Mouse (Mus musculus): ENCODE data around the gene Sept9. TPM values are rescaled to one million over a fixed set of nuclear protein-coding genes. Genes with fewer than 3 reads are reported as not detected.

Gene Sept9
- polyA plus RNA-seq, 1 experiment = 45.3 TPM

- Histone ChIP-seq H3K4me3 (ENCODE audit: extremely low read depth, insufficient read depth, insufficient read length) (no peak overlapping the region), H3K4me1 (ENCODE audit: control insufficient read depth, insufficient read depth, insufficient read length) (peaks cover 74% of the 10 kb centered on the region), H3K36me3 (ENCODE audit: control insufficient read depth, insufficient read depth, low read length) (no peaks in the 10 kb centered on the region), H3K27me3 (ENCODE audit: control insufficient read depth, insufficient read depth, low read length) (no peaks in the 10 kb centered on the region), H3K27ac (ENCODE audit: insufficient read depth, low read length) (peak overlapping the region; percentile 91)
- no peak for DNase-seq (ENCODE audit: low read depth in 1 of 2, low spot score in 2 of 2)
- WGBS = 44% methylated on average over 5 of the region's 5 CpGs
- TF ChIP-seq CTCF (IDR thresholded peaks at IDR 0.05; ENCODE audit: extremely low read depth, insufficient read depth, insufficient read length, insufficient replicate concordance) = no peak
- no peak for TF ChIP-seq POLR2A (IDR thresholded peaks at IDR 0.05; ENCODE audit: low read depth, low read length)
Observed at GRCm38 (mm10) chr11:117325131-117325467, 125.6 kb downstream of the Sept9 start.

GRCm38 (mm10) chr11:117325468-117326139 is 126.1 kb downstream of the Sept9 start:
- Histone ChIP-seq H3K27ac (ENCODE audit: insufficient read depth, low read length) (peak overlapping the region; percentile 93), H3K36me3 (ENCODE audit: control insufficient read depth, insufficient read depth, low read length) (no peaks in the 10 kb centered on the region), H3K27me3 (ENCODE audit: control insufficient read depth, insufficient read depth, low read length) (no peaks in the 10 kb centered on the region), H3K4me3 (ENCODE audit: extremely low read depth, insufficient read depth, insufficient read length) (peak overlapping the region; percentile 31; the same call in 1 of the 2 replicates), H3K4me1 (ENCODE audit: control insufficient read depth, insufficient read depth, insufficient read length) (peaks cover 74% of the 10 kb centered on the region)
- DNase-seq (ENCODE audit: low read depth in 1 of 2, low spot score in 2 of 2) = peak; percentile 80 to 89
- no peak for TF ChIP-seq CTCF (IDR thresholded peaks at IDR 0.05; ENCODE audit: extremely low read depth, insufficient read depth, insufficient read length, insufficient replicate concordance)
- no peak for TF ChIP-seq POLR2A (IDR thresholded peaks at IDR 0.05; ENCODE audit: low read depth, low read length)
- WGBS = 5% methylated on average over 12 of the region's 12 CpGs

- H3K36me3 ChIP-seq (ENCODE audit: control insufficient read depth, insufficient read depth, low read length) = no peaks in the 10 kb centered on the region
- TF ChIP-seq CTCF (IDR thresholded peaks at IDR 0.05; ENCODE audit: extremely low read depth, insufficient read depth, insufficient read length, insufficient replicate concordance) (no peak), POLR2A (IDR thresholded peaks at IDR 0.05; ENCODE audit: low read depth, low read length) (peak; percentile 21; the same call in 1 of the 2 replicates)
- peaks cover 75% of the 10 kb centered on the region for H3K4me1 ChIP-seq (ENCODE audit: control insufficient read depth, insufficient read depth, insufficient read length)
- 34% methylated on average over 4 of the region's 4 CpGs for WGBS
- peak overlapping the region; percentile 93 for H3K27ac ChIP-seq (ENCODE audit: insufficient read depth, low read length)
- H3K27me3 ChIP-seq (ENCODE audit: control insufficient read depth, insufficient read depth, low read length) = no peaks in the 10 kb centered on the region
- no peak for DNase-seq (ENCODE audit: low read depth in 1 of 2, low spot score in 2 of 2)
- peak overlapping the region; percentile 40 for H3K4me3 ChIP-seq (ENCODE audit: extremely low read depth, insufficient read depth, insufficient read length)
Observed at GRCm38 (mm10) chr11:117326140-117326725, 126.8 kb downstream of the Sept9 start.

GRCm38 (mm10) chr11:117326867-117327600 is 127.6 kb downstream of the Sept9 start:
- Histone ChIP-seq H3K4me3 (ENCODE audit: extremely low read depth, insufficient read depth, insufficient read length) (peak overlapping the region; percentile 40; the same call in 1 of the 2 replicates), H3K27ac (ENCODE audit: insufficient read depth, low read length) (peak overlapping the region; percentile 93), H3K4me1 (ENCODE audit: control insufficient read depth, insufficient read depth, insufficient read length) (peaks cover 77% of the 10 kb centered on the region), H3K36me3 (ENCODE audit: control insufficient read depth, insufficient read depth, low read length) (no peaks in the 10 kb centered on the region), H3K27me3 (ENCODE audit: control insufficient read depth, insufficient read depth, low read length) (no peaks in the 10 kb centered on the region)
- 19% methylated on average over 16 of the region's 16 CpGs for WGBS
- peak; percentile 59 to 63 for DNase-seq (ENCODE audit: low read depth in 1 of 2, low spot score in 2 of 2)
- no peak for TF ChIP-seq CTCF (IDR thresholded peaks at IDR 0.05; ENCODE audit: extremely low read depth, insufficient read depth, insufficient read length, insufficient replicate concordance)
- 0 out of 2 replicates have a peak, but pooled peaks have one; percentile 10 for TF ChIP-seq POLR2A (IDR thresholded peaks at IDR 0.05; ENCODE audit: low read depth, low read length)

GRCm38 (mm10) chr11:117327633-117328032 is 128.2 kb downstream of the Sept9 start:
- H3K27ac ChIP-seq (ENCODE audit: insufficient read depth, low read length) = peak overlapping the region; percentile 93
- 14% methylated on average over 5 of the region's 5 CpGs for WGBS
- no peak overlapping the region for H3K4me3 ChIP-seq (ENCODE audit: extremely low read depth, insufficient read depth, insufficient read length)
- no peaks in the 10 kb centered on the region for H3K36me3 ChIP-seq (ENCODE audit: control insufficient read depth, insufficient read depth, low read length)
- no peak for DNase-seq (ENCODE audit: low read depth in 1 of 2, low spot score in 2 of 2)
- H3K4me1 ChIP-seq (ENCODE audit: control insufficient read depth, insufficient read depth, insufficient read length) = peaks cover 74% of the 10 kb centered on the region
- H3K27me3 ChIP-seq (ENCODE audit: control insufficient read depth, insufficient read depth, low read length) = no peaks in the 10 kb centered on the region
- TF ChIP-seq POLR2A (IDR thresholded peaks at IDR 0.05; ENCODE audit: low read depth, low read length) (no peak), CTCF (IDR thresholded peaks at IDR 0.05; ENCODE audit: extremely low read depth, insufficient read depth, insufficient read length, insufficient replicate concordance) (no peak)

- 53% methylated on average over 12 of the region's 12 CpGs for WGBS
- no peak for DNase-seq (ENCODE audit: low read depth in 1 of 2, low spot score in 2 of 2)
- peaks cover 68% of the 10 kb centered on the region for H3K4me1 ChIP-seq (ENCODE audit: control insufficient read depth, insufficient read depth, insufficient read length)
Observed at GRCm38 (mm10) chr11:117330076-117330950, 130.9 kb downstream of the Sept9 start.

More at GRCm38 (mm10) chr11:117330076-117330950, 130.9 kb downstream of the Sept9 start:
- no peaks in the 10 kb centered on the region for H3K36me3 ChIP-seq (ENCODE audit: control insufficient read depth, insufficient read depth, low read length)
- H3K4me3 ChIP-seq (ENCODE audit: extremely low read depth, insufficient read depth, insufficient read length) = no peak overlapping the region
- TF ChIP-seq POLR2A (IDR thresholded peaks at IDR 0.05; ENCODE audit: low read depth, low read length) = no peak
- no peak for TF ChIP-seq CTCF (IDR thresholded peaks at IDR 0.05; ENCODE audit: extremely low read depth, insufficient read depth, insufficient read length, insufficient replicate concordance)
- no peaks in the 10 kb centered on the region for H3K27me3 ChIP-seq (ENCODE audit: control insufficient read depth, insufficient read depth, low read length)
- H3K27ac ChIP-seq (ENCODE audit: insufficient read depth, low read length) = peak overlapping the region; percentile 15; the same call in 1 of the 2 replicates
